8 mouse cellular contexts compared by ENCODE assay signal in genomic region chr3:57735511-57736370, GRCm38 (mm10). TPM values are rescaled to one million over a fixed set of nuclear protein-coding genes. Genes with fewer than 3 reads are reported as not detected.
DNase-seq lines count a peak whose midpoint lies in the region; ATAC-seq lines count a peak whose summit lies in the region.

TSS of gene Rnf13 (plus strand) at chr3:57736062.

- H3K4me2 ChIP-seq in kidney, embryonic 15.5 days = peak within 1 kb of the TSS; percentile 88

- H3K27ac ChIP-seq in heart, embryonic 10.5 days = peak within 1 kb of the TSS; percentile 93
- H3K27ac ChIP-seq in kidney, embryonic 15.5 days = peak within 1 kb of the TSS; percentile 98

- peak within 1 kb of the TSS; percentile 76 for H3K9ac ChIP-seq in kidney, embryonic 15.5 days

- peaks cover 5% of the 10 kb centered on the region for H3K4me1 ChIP-seq in heart, embryonic 10.5 days
- peaks cover 12% of the 10 kb centered on the region for H3K4me1 ChIP-seq in kidney, embryonic 15.5 days

- DNase-seq in B cell, adult 2 months = peak; percentile 92 to 94
- peak; percentile 98 for DNase-seq in brain, adult 2 months (ENCODE audit: low read depth, low spot score)
- DNase-seq in heart, embryonic 10.5 days (ENCODE audit: low spot score) = peak; percentile 98
- peak; percentile 92 for DNase-seq in liver
- peak; percentile 89 to 94 for DNase-seq in spleen, postnatal 4 days (ENCODE audit: low spot score in 2 of 2)

- H3K27me3 ChIP-seq in heart, embryonic 10.5 days (ENCODE audit: insufficient read depth, poor library complexity, severe bottlenecking) = no peaks in the 10 kb centered on the region
- no peaks in the 10 kb centered on the region for H3K27me3 ChIP-seq in kidney, embryonic 15.5 days

- no peaks in the 10 kb centered on the region for H3K36me3 ChIP-seq in heart, embryonic 10.5 days
- H3K36me3 ChIP-seq in kidney, embryonic 15.5 days = no peaks in the 10 kb centered on the region

- under 1% methylated on average over 59 of the region's 59 CpGs for WGBS in heart, embryonic 10.5 days
- WGBS in kidney, embryonic 15.5 days = 0% methylated on average over 59 of the region's 59 CpGs

- no peaks in the 10 kb centered on the region for H3K9me3 ChIP-seq in heart, embryonic 10.5 days
- H3K9me3 ChIP-seq in kidney, embryonic 15.5 days (replicated peaks) = no peaks in the 10 kb centered on the region

- H3K4me3 ChIP-seq in heart, embryonic 10.5 days = peak within 1 kb of the TSS; percentile 85
- H3K4me3 ChIP-seq in kidney, embryonic 15.5 days (replicated peaks) = peak within 1 kb of the TSS; percentile 91

- ATAC-seq in erythroblast, adult 5-6 weeks (replicated peaks; ENCODE audit: low FRiP score, poor library complexity, severe bottlenecking) = peak; percentile 100
- peak; percentile 100 for ATAC-seq in kidney, embryonic 15.5 days (replicated peaks; ENCODE audit: low FRiP score)
- peak; percentile 98 for ATAC-seq in monocyte, adult 5-6 weeks (replicated peaks; ENCODE audit: insufficient number of reproducible peaks, low FRiP score, low TSS enrichment, poor library complexity, severe bottlenecking)

RNA-seq across cellular contexts. Expression of gene Rnf13, which starts in this region (rescaled TPM):
- 19.0 and 36.7 TPM in 2 replicates for total RNA-seq in erythroblast, adult 5-6 weeks (2015; ENCODE audit: low replicate concordance)
- 13.1 and 18.7 TPM in 2 replicates for total RNA-seq in erythroblast, adult 5-6 weeks (2017; ENCODE audit: low replicate concordance)
- polyA plus RNA-seq in heart, embryonic 10.5 days (2016; fragmentation: Nextera tagmentation; extraction: Ambion mirVana) = 40.5 and 51.8 TPM in 2 replicates
- 67.3 and 77.3 TPM in 2 replicates for polyA plus RNA-seq in kidney, embryonic 15.5 days (2015; fragmentation: Nextera tagmentation; extraction: Ambion mirVana)
- 101 to 136 TPM (median 132 TPM) in 3 replicates for total RNA-seq in monocyte, adult 5-6 weeks (2017)

Comparison
In these comparisons a context has a peak if more than half of its experiments do, and no peak if none do; other contexts are left out.
1. Peak in every context shown above with its lines: DNase-seq, ATAC-seq, H3K4me3 ChIP-seq and H3K27ac ChIP-seq.